Mouse (Mus musculus): ENCODE data around the gene D130052B06Rik.

The D130052B06Rik gene

DNA sequence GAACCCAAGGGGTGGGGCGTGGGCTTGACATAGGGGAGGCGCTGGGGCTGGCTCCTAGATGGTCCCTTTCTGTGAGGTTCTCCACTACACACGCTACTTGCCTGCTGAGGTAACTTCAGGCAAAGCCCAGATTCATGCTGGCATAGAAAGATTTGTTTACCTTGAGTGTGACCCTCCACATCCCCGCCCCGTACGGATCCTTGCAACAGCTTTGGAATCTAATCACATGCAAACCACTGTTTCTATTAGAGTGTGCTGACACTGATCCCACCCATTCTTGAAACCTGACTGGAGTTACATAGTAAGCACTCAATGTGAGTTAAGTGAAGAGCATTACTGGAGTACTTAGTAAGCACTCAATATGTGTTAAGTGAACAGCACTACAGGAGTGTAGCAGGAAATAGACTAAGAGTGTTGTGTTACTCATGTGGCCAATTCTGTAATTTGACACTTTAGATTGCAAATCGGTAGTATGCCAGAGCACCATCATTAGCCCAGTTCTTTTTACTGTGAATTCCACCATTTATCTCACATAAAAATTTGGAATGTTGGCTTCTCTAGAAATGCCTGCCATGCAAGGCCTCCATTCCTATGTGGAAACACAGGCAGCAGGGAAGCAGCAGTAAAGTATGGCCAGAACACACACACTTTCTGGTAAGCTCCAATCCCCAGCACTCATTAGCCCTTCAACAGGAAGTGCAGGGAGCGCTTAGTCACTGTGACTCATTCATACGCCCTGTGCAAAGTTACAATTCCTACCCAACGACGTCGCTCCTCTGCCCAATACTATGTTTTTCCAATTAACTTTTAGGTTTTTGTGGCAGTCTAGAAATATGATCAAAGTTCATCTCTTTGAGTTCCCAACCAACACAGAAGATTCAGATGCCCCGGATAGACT lies 61.2 kb downstream of the D130052B06Rik start:
- in situ Hi-C loops (cut with MboI, MseI), result no loop called here

DNA sequence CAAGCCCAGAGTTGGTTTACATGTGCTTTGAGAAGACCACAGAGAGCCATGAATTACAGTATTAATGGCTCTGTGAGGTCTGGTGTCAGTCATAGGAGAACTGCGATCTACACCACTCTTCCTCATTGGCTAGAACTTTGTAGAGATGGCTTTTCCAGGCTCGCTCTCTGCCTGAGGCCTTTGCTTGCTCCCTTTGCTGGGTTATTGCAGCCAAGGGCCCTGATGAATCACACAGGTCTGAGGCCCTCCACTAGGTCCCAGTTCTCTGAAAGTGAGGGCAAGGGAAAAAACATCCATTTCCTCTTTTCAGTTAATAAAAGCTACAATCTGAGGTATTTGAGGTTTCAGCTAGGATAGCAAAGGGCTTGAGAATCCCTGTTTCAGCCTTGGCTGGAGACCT lies 64.5 kb downstream of the D130052B06Rik start:
- in situ Hi-C loops (cut with MboI, MseI), result no loop called here

DNA sequence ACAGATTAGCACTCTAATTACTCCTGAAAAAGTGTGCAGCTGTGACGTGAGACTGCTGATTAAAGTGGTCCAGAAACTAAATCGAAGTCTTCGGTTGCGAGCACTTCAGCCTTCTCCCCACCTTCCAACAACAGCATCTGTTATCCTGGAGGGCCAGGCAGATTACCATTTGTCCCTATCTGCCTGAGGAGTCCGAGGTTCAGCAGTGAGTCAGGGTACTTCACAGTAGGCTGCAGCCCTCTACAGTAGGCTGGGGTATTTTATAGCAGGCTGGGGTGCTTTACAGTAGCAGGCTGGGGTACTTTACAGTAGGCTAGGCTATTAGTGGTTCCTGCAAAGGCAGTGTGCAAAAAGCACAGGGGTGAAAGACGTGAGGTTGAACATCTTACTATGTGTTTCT lies 69.3 kb downstream of the D130052B06Rik start:
- in situ Hi-C loops (cut with MboI, MseI), result no loop called here

DNA sequence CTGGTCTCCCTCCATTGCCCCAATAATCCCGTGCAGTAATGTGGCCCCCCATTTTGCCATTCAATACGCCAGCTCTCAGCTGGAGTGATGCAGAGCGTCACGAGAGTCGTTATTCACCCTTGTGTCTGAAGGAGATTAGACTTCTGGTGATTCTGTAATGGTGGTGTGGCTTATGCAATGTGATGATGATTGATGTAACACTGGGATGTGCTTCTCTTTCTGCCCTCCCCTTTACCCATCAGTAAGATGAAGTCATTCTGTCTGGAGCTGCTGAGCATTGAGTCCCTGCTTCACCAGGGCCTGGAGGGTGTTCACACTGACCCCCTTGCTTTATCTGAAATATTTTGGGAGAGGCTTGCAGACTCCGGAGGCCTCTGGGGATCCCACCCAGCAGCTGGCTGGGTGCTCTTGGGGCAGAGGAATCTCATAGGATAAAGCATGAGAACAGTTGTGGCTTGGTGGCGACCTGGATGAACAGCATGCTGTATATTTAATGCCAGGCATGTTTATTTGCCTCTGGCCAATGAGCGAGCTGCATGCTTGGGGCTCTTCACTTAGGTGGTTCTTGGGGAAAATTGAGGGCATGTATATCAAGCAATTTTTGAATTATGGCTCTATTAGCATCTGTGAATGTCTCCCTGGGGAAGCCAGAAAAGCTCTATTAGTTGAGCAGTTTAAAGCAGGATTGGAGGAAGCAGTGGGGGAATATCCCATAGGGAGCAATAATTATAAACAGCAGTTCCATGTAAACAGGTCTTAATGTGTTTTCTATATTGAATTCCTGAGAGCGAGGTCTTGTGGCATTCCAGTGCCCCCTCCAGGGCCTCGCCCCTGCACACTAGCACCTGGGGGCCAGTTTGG lies 71.2 kb downstream of the D130052B06Rik start:
- in situ Hi-C loops (cut with MboI, MseI), result no loop called here

Data from T-helper 1 cell (primary cell).